Mouse (Mus musculus): ENCODE data around the gene Dlg4. TPM values are rescaled to one million over a fixed set of nuclear protein-coding genes. Genes with fewer than 3 reads are reported as not detected.

Gene Dlg4
- polyA plus RNA-seq, 1 experiment from 2014 or later: 10.4 TPM

MicroRNAs encoded within 50 kb of the gene (microRNA counts, 519-probe panel; counts per million panel counts)
- 32.2 counts per million for microRNA mmu-miR-324-3p
- 5,305 counts per million, percentile 57 among the panel's probes with 10 or more counts for microRNA mmu-miR-324-5p

Small RNAs within 50 kb of the gene (microRNA-seq; reads per million reads assigned to microRNA genes)
- gene Gm44349 (ENCODE audit: borderline number of aligned reads): not detected
- gene Mir324 (ENCODE audit: borderline number of aligned reads): 4,291 reads per million, percentile 92 among the genes with 10 or more reads in this experiment

Other genes with a start within 250 kb of the Dlg4 start
- 3.7 and 4.5 TPM in 2 replicates for gene Chrnb1, start 221.0 kb upstream of the Dlg4 start, polyA plus RNA-seq (2014; fragmentation: Nextera tagmentation; extraction: Ambion mirVana)
- gene Fgf11, start 215.1 kb upstream of the Dlg4 start, polyA plus RNA-seq (2014; fragmentation: Nextera tagmentation; extraction: Ambion mirVana): 1.5 and 2.5 TPM in 2 replicates
- gene Tmem102, start 211.3 kb upstream of the Dlg4 start, polyA plus RNA-seq (2014; fragmentation: Nextera tagmentation; extraction: Ambion mirVana): 1.1 and 1.5 TPM in 2 replicates
- not detected in 2 replicates for gene Gm39566, start 201.6 kb upstream of the Dlg4 start, polyA plus RNA-seq (2014; fragmentation: Nextera tagmentation; extraction: Ambion mirVana)
- not detected in 2 replicates for gene Spem2, start 198.5 kb upstream of the Dlg4 start, polyA plus RNA-seq (2014; fragmentation: Nextera tagmentation; extraction: Ambion mirVana)
- not detected in 2 replicates for gene Spem1, start 194.8 kb upstream of the Dlg4 start, polyA plus RNA-seq (2014; fragmentation: Nextera tagmentation; extraction: Ambion mirVana)
- gene Nlgn2, start 179.2 kb upstream of the Dlg4 start, polyA plus RNA-seq (2014; fragmentation: Nextera tagmentation; extraction: Ambion mirVana): 3.1 and 3.3 TPM in 2 replicates
- 321 and 331 TPM in 2 replicates for gene Tmem256, start 178.4 kb upstream of the Dlg4 start, polyA plus RNA-seq (2014; fragmentation: Nextera tagmentation; extraction: Ambion mirVana)
- 65.9 and 75.2 TPM in 2 replicates for gene Plscr3, start 170.6 kb upstream of the Dlg4 start, polyA plus RNA-seq (2014; fragmentation: Nextera tagmentation; extraction: Ambion mirVana)
- gene Tnk1, start 158.2 kb upstream of the Dlg4 start, polyA plus RNA-seq (2014; fragmentation: Nextera tagmentation; extraction: Ambion mirVana): 0.23 and 0.39 TPM in 2 replicates
- not detected in 2 replicates for gene Tmem95, start 138.9 kb upstream of the Dlg4 start, polyA plus RNA-seq (2014; fragmentation: Nextera tagmentation; extraction: Ambion mirVana)
- gene Kctd11, start 135.5 kb upstream of the Dlg4 start, polyA plus RNA-seq (2014; fragmentation: Nextera tagmentation; extraction: Ambion mirVana): 3.3 and 3.8 TPM in 2 replicates
- 7.2 and 8.1 TPM in 2 replicates for gene Acap1, start 121.4 kb upstream of the Dlg4 start, polyA plus RNA-seq (2014; fragmentation: Nextera tagmentation; extraction: Ambion mirVana)
- 5.3 and 5.8 TPM in 2 replicates for gene 2810408A11Rik, start 116.0 kb upstream of the Dlg4 start, polyA plus RNA-seq (2014; fragmentation: Nextera tagmentation; extraction: Ambion mirVana)
- gene Neurl4, start 115.9 kb upstream of the Dlg4 start, polyA plus RNA-seq (2014; fragmentation: Nextera tagmentation; extraction: Ambion mirVana): 9.3 and 10.8 TPM in 2 replicates
- 53.2 and 62.2 TPM in 2 replicates for gene Gps2, start 103.1 kb upstream of the Dlg4 start, polyA plus RNA-seq (2014; fragmentation: Nextera tagmentation; extraction: Ambion mirVana)
- gene Eif5a, start 95.0 kb upstream of the Dlg4 start, polyA plus RNA-seq (2014; fragmentation: Nextera tagmentation; extraction: Ambion mirVana): 1,428 and 1,516 TPM in 2 replicates
- gene Ybx2, start 81.1 kb upstream of the Dlg4 start, polyA plus RNA-seq (2014; fragmentation: Nextera tagmentation; extraction: Ambion mirVana): 1.5 and 4.3 TPM in 2 replicates
- 22.0 and 22.8 TPM in 2 replicates for gene Slc2a4, start 68.8 kb upstream of the Dlg4 start, polyA plus RNA-seq (2014; fragmentation: Nextera tagmentation; extraction: Ambion mirVana)
- gene Cldn7, start 52.2 kb upstream of the Dlg4 start, polyA plus RNA-seq (2014; fragmentation: Nextera tagmentation; extraction: Ambion mirVana): 2.4 and 3.0 TPM in 2 replicates
- gene Ctdnep1, start 35.8 kb upstream of the Dlg4 start, polyA plus RNA-seq (2014; fragmentation: Nextera tagmentation; extraction: Ambion mirVana): 20.3 and 22.2 TPM in 2 replicates
- gene Elp5, start 34.4 kb upstream of the Dlg4 start, polyA plus RNA-seq (2014; fragmentation: Nextera tagmentation; extraction: Ambion mirVana): 120 and 130 TPM in 2 replicates
- 481 and 489 TPM in 2 replicates for gene Gabarap, start 25.8 kb upstream of the Dlg4 start, polyA plus RNA-seq (2014; fragmentation: Nextera tagmentation; extraction: Ambion mirVana)
- 27.3 and 29.9 TPM in 2 replicates for gene Phf23, start 21.2 kb upstream of the Dlg4 start, polyA plus RNA-seq (2014; fragmentation: Nextera tagmentation; extraction: Ambion mirVana)
- 18.6 and 18.9 TPM in 2 replicates for gene Dvl2, start 16.3 kb upstream of the Dlg4 start, polyA plus RNA-seq (2014; fragmentation: Nextera tagmentation; extraction: Ambion mirVana)
- 94.1 and 111 TPM in 2 replicates for gene Acadvl, start 1.5 kb upstream of the Dlg4 start, polyA plus RNA-seq (2014; fragmentation: Nextera tagmentation; extraction: Ambion mirVana)
- gene Asgr1, start 37.1 kb downstream of the Dlg4 start, polyA plus RNA-seq (2014; fragmentation: Nextera tagmentation; extraction: Ambion mirVana): 0.13 TPM in 1 of 2 replicates, not detected in the other
- 0.57 TPM in 1 of 2 replicates, not detected in the other for gene Asgr2, start 75.7 kb downstream of the Dlg4 start, polyA plus RNA-seq (2014; fragmentation: Nextera tagmentation; extraction: Ambion mirVana)
- 0.17 and 0.29 TPM in 2 replicates for gene Mgl2, start 113.4 kb downstream of the Dlg4 start, polyA plus RNA-seq (2014; fragmentation: Nextera tagmentation; extraction: Ambion mirVana)
- gene Clec10a, start 139.3 kb downstream of the Dlg4 start, polyA plus RNA-seq (2014; fragmentation: Nextera tagmentation; extraction: Ambion mirVana): not detected in 2 replicates
- 0.36 and 0.39 TPM in 2 replicates for gene Slc16a11, start 195.8 kb downstream of the Dlg4 start, polyA plus RNA-seq (2014; fragmentation: Nextera tagmentation; extraction: Ambion mirVana)
- 7.6 and 7.8 TPM in 2 replicates for gene Slc16a13, start 204.1 kb downstream of the Dlg4 start, polyA plus RNA-seq (2014; fragmentation: Nextera tagmentation; extraction: Ambion mirVana)
- 11.9 and 13.0 TPM in 2 replicates for gene Bcl6b, start 212.9 kb downstream of the Dlg4 start, polyA plus RNA-seq (2014; fragmentation: Nextera tagmentation; extraction: Ambion mirVana)
- gene 0610010K14Rik, start 221.0 kb downstream of the Dlg4 start, polyA plus RNA-seq (2014; fragmentation: Nextera tagmentation; extraction: Ambion mirVana): 129 and 132 TPM in 2 replicates
- gene Gm21988, start 222.9 kb downstream of the Dlg4 start, polyA plus RNA-seq (2014; fragmentation: Nextera tagmentation; extraction: Ambion mirVana): 7.7 and 9.3 TPM in 2 replicates
- 170 and 183 TPM in 2 replicates for gene Rnasek, start 222.9 kb downstream of the Dlg4 start, polyA plus RNA-seq (2014; fragmentation: Nextera tagmentation; extraction: Ambion mirVana)
- gene Alox12, start 238.4 kb downstream of the Dlg4 start, polyA plus RNA-seq (2014; fragmentation: Nextera tagmentation; extraction: Ambion mirVana): 5.8 and 6.1 TPM in 2 replicates

All from heart, embryonic 11.5 days (tissue).